Mouse (Mus musculus): ENCODE data around the gene Ssh1. TPM values are rescaled to one million over a fixed set of nuclear protein-coding genes. Genes with fewer than 3 reads are reported as not detected.
A peak's percentile ranks its signal among the peaks of the same experiment; 100 is the strongest.

Ssh1 gene
- polyA plus RNA-seq, 1 experiment from 2014 or later = 25.7 TPM

- H3K4me1 ChIP-seq (replicated peaks; ENCODE audit: control insufficient read depth, insufficient read depth, low read length) = peaks cover 21% of the 10 kb centered on the region
These were observed 85.7 kb downstream of the Ssh1 start for GRCm38 (mm10) chr5:113907786-113908567.

DNA sequence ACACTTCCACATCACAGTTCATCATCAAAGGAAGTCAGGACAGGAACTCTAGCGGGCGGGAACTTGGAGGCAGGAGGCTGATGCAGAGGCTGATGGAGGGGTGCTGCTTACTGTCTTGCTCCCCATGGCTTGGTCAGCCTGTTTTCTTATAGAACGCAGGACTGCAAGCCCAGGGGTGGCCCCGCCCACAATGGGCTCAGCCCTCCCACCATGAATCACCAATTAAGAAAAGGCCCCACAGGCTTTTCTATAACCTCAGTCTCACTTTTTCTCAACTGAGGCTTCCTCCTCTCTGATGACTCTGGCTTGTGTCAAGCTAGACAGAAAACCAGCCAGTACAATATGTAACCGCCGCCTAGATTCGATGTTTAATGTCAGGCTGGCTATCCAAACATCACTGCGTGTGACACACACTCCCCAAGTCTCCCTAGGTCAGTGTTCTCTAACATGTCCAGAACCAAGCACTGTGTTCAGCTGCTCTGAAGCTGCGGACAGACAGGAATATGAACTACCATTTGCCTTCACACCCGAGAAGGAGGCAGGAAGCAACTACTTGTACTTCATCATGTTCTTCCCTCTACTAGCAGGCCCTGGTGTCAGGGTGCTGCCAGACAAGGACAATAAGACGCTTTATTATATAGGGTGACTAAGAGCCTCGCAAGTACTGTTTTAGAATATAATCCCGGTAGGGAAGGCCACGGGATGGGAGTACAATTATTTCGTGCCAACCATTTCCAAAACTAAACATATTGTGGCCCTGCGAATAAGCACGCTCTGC, 86.5 kb downstream of the Ssh1 start:
- Histone ChIP-seq H3K9ac (ENCODE audit: low read length) (peak overlapping the region; percentile 91), H3K4me2 (ENCODE audit: low read depth, low read length, severe bottlenecking) (peak overlapping the region; percentile 77), H3K9me3 (ENCODE audit: control insufficient read depth, low read length) (no peaks in the 10 kb centered on the region), H3K36me3 (ENCODE audit: control insufficient read depth, insufficient read depth, low read length) (no peaks in the 10 kb centered on the region), H3K4me3 (ENCODE audit: low read depth, low read length) (peak overlapping the region; percentile 98), H3K27ac (ENCODE audit: low read depth, low read length) (peak overlapping the region; percentile 97), H3K4me1 (replicated peaks; ENCODE audit: control insufficient read depth, insufficient read depth, low read length) (peaks cover 23% of the 10 kb centered on the region), H3K27me3 (ENCODE audit: control insufficient read depth, insufficient read depth, low read length) (no peaks in the 10 kb centered on the region)
- no peak for ATAC-seq (replicated peaks; ENCODE audit: low FRiP score)
- DNase-seq (ENCODE audit: low spot score) = peak; percentile 70
- WGBS = 25% methylated on average over 17 of the region's 17 CpGs

More at GRCm38 (mm10) chr5:113907786-113908567, 85.7 kb downstream of the Ssh1 start:
- peak overlapping the region; percentile 98 for H3K4me3 ChIP-seq (ENCODE audit: low read depth, low read length)
- no peaks in the 10 kb centered on the region for H3K9me3 ChIP-seq (ENCODE audit: control insufficient read depth, low read length)
- H3K27ac ChIP-seq (ENCODE audit: low read depth, low read length) = peak overlapping the region; percentile 97
- DNase-seq (ENCODE audit: low spot score) (no peak), ATAC-seq (replicated peaks; ENCODE audit: low FRiP score) (peak; percentile 67)
- under 1% methylated on average over 64 of the region's 69 CpGs for WGBS
- peak overlapping the region; percentile 77 for H3K4me2 ChIP-seq (ENCODE audit: low read depth, low read length, severe bottlenecking)
- peak overlapping the region; percentile 91 for H3K9ac ChIP-seq (ENCODE audit: low read length)
- no peaks in the 10 kb centered on the region for H3K36me3 ChIP-seq (ENCODE audit: control insufficient read depth, insufficient read depth, low read length)
- no peaks in the 10 kb centered on the region for H3K27me3 ChIP-seq (ENCODE audit: control insufficient read depth, insufficient read depth, low read length)

- H3K4me3 ChIP-seq (ENCODE audit: low read depth, low read length) = no peak overlapping the region
These were observed 88.7 kb downstream of the Ssh1 start for GRCm38 (mm10) chr5:113904987-113905386.

DNA sequence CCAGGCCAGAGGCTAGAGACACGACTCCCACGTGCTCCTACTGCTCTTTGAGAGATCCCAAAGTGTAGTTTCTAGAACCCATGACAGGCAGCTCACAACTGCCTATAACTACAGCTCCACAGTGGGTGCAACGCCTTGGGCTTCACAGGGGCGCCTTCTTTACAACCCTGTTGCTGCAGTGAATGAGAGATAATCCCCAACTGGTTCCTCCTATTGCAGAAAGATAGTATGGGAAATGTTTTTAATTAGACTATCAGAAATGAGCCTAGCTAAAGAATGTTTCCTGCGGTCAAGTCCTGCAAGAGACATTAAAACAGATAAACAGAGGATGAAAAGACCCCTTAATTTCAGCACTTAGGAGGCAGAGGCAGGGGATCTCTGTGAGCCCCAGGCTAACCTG, 90.7 kb downstream of the Ssh1 start:
- H3K9me3 ChIP-seq (ENCODE audit: control insufficient read depth, low read length) = no peaks in the 10 kb centered on the region
- H3K4me3 ChIP-seq (ENCODE audit: low read depth, low read length) = no peak overlapping the region
- peaks cover 23% of the 10 kb centered on the region for H3K4me1 ChIP-seq (replicated peaks; ENCODE audit: control insufficient read depth, insufficient read depth, low read length)
- peak; percentile 39 for DNase-seq (ENCODE audit: low spot score)
- ATAC-seq (replicated peaks; ENCODE audit: low FRiP score) = no peak
- H3K27ac ChIP-seq (ENCODE audit: low read depth, low read length) = no peak overlapping the region
- H3K4me2 ChIP-seq (ENCODE audit: low read depth, low read length, severe bottlenecking) = no peak overlapping the region
- no peaks in the 10 kb centered on the region for H3K27me3 ChIP-seq (ENCODE audit: control insufficient read depth, insufficient read depth, low read length)
- no peak overlapping the region for H3K9ac ChIP-seq (ENCODE audit: low read length)
- no peaks in the 10 kb centered on the region for H3K36me3 ChIP-seq (ENCODE audit: control insufficient read depth, insufficient read depth, low read length)
- 79% methylated on average over 5 of the region's 5 CpGs for WGBS

More at GRCm38 (mm10) chr5:113904987-113905386, 88.7 kb downstream of the Ssh1 start:
- H3K27me3 ChIP-seq (ENCODE audit: control insufficient read depth, insufficient read depth, low read length) = no peaks in the 10 kb centered on the region
- ATAC-seq (replicated peaks; ENCODE audit: low FRiP score) = no peak
- no peak for DNase-seq (ENCODE audit: low spot score)
- H3K9ac ChIP-seq (ENCODE audit: low read length) = no peak overlapping the region
- H3K27ac ChIP-seq (ENCODE audit: low read depth, low read length) = no peak overlapping the region
- H3K4me1 ChIP-seq (replicated peaks; ENCODE audit: control insufficient read depth, insufficient read depth, low read length) = peaks cover 26% of the 10 kb centered on the region
- no peaks in the 10 kb centered on the region for H3K36me3 ChIP-seq (ENCODE audit: control insufficient read depth, insufficient read depth, low read length)
- 0 out of 2 replicates have a peak overlapping the region, but pooled peaks have one; percentile 29 for H3K4me2 ChIP-seq (ENCODE audit: low read depth, low read length, severe bottlenecking)
- WGBS = 44% methylated on average over 4 of the region's 4 CpGs
- no peaks in the 10 kb centered on the region for H3K9me3 ChIP-seq (ENCODE audit: control insufficient read depth, low read length)

- Histone ChIP-seq H3K9ac (ENCODE audit: low read length) (no peak overlapping the region), H3K27me3 (ENCODE audit: control insufficient read depth, insufficient read depth, low read length) (no peaks in the 10 kb centered on the region), H3K36me3 (ENCODE audit: control insufficient read depth, insufficient read depth, low read length) (no peaks in the 10 kb centered on the region), H3K4me3 (ENCODE audit: low read depth, low read length) (no peak overlapping the region), H3K27ac (ENCODE audit: low read depth, low read length) (no peak overlapping the region), H3K4me1 (replicated peaks; ENCODE audit: control insufficient read depth, insufficient read depth, low read length) (peaks cover 19% of the 10 kb centered on the region), H3K4me2 (ENCODE audit: low read depth, low read length, severe bottlenecking) (no peak overlapping the region), H3K9me3 (ENCODE audit: control insufficient read depth, low read length) (no peaks in the 10 kb centered on the region)
- peak; percentile 40 for DNase-seq (ENCODE audit: low spot score)
- WGBS = 88% methylated on average over 6 of the region's 6 CpGs
- no peak for ATAC-seq (replicated peaks; ENCODE audit: low FRiP score)
These were observed 91.7 kb downstream of the Ssh1 start for GRCm38 (mm10) chr5:113902017-113902416.

GRCm38 (mm10) chr5:113901074-113901571, 92.6 kb downstream of the Ssh1 start:
- WGBS = 58% methylated on average over 8 of the region's 8 CpGs
- no peak overlapping the region for H3K4me2 ChIP-seq (ENCODE audit: low read depth, low read length, severe bottlenecking)

GRCm38 (mm10) chr5:113899543-113899942, 94.2 kb downstream of the Ssh1 start:
- Histone ChIP-seq H3K9ac (ENCODE audit: low read length) (no peak overlapping the region), H3K27me3 (ENCODE audit: control insufficient read depth, insufficient read depth, low read length) (no peaks in the 10 kb centered on the region), H3K9me3 (ENCODE audit: control insufficient read depth, low read length) (no peaks in the 10 kb centered on the region), H3K27ac (ENCODE audit: low read depth, low read length) (no peak overlapping the region), H3K4me3 (ENCODE audit: low read depth, low read length) (no peak overlapping the region), H3K36me3 (ENCODE audit: control insufficient read depth, insufficient read depth, low read length) (no peaks in the 10 kb centered on the region), H3K4me2 (ENCODE audit: low read depth, low read length, severe bottlenecking) (no peak overlapping the region), H3K4me1 (replicated peaks; ENCODE audit: control insufficient read depth, insufficient read depth, low read length) (peaks cover 5% of the 10 kb centered on the region)
- WGBS = 95% methylated on average over 12 of the region's 12 CpGs
- ATAC-seq (replicated peaks; ENCODE audit: low FRiP score) (no peak), DNase-seq (ENCODE audit: low spot score) (no peak)

More at GRCm38 (mm10) chr5:113901074-113901571, 92.6 kb downstream of the Ssh1 start:
- H3K9me3 ChIP-seq (ENCODE audit: control insufficient read depth, low read length) = no peaks in the 10 kb centered on the region
- H3K27me3 ChIP-seq (ENCODE audit: control insufficient read depth, insufficient read depth, low read length) = no peaks in the 10 kb centered on the region
- H3K36me3 ChIP-seq (ENCODE audit: control insufficient read depth, insufficient read depth, low read length) = no peaks in the 10 kb centered on the region
- ATAC-seq (replicated peaks; ENCODE audit: low FRiP score) (no peak), DNase-seq (ENCODE audit: low spot score) (no peak)
- H3K27ac ChIP-seq (ENCODE audit: low read depth, low read length) = no peak overlapping the region
- no peak overlapping the region for H3K9ac ChIP-seq (ENCODE audit: low read length)
- no peak overlapping the region for H3K4me3 ChIP-seq (ENCODE audit: low read depth, low read length)
- H3K4me1 ChIP-seq (replicated peaks; ENCODE audit: control insufficient read depth, insufficient read depth, low read length) = peaks cover 16% of the 10 kb centered on the region

DNA sequence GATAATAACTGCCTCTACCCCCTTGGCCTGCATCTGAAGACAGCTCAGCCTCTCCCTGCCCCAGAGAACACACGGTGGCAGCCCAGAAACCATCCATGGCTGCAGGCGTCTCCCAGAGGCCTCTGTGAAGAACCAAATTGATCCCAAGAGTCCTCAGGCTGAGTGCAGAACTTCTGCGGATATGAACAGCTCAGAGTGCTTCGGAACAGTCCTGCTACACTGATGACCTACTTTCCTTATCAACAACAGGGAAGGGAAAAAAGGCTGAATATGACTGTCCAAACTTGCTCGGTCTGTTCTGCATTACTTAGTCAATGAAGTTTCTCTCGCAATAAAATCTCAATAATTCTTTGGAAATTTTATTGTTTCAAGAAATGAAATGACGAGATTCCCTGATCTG, 101.7 kb downstream of the Ssh1 start:
- Histone ChIP-seq H3K9me3 (ENCODE audit: control insufficient read depth, low read length) (no peaks in the 10 kb centered on the region), H3K9ac (ENCODE audit: low read length) (no peak overlapping the region), H3K27me3 (ENCODE audit: control insufficient read depth, insufficient read depth, low read length) (no peaks in the 10 kb centered on the region), H3K4me2 (ENCODE audit: low read depth, low read length, severe bottlenecking) (no peak overlapping the region), H3K27ac (ENCODE audit: low read depth, low read length) (no peak overlapping the region), H3K4me1 (replicated peaks; ENCODE audit: control insufficient read depth, insufficient read depth, low read length) (peaks cover 5% of the 10 kb centered on the region; the same call in 1 of the 2 replicates), H3K36me3 (ENCODE audit: control insufficient read depth, insufficient read depth, low read length) (no peaks in the 10 kb centered on the region), H3K4me3 (ENCODE audit: low read depth, low read length) (no peak overlapping the region)
- DNase-seq (ENCODE audit: low spot score) (no peak), ATAC-seq (replicated peaks; ENCODE audit: low FRiP score) (no peak)
- 92% methylated on average over 7 of the region's 7 CpGs for WGBS

All from forebrain, embryonic 11.5 days (tissue).